Mouse (Mus musculus) bone marrow, adult 2 months (tissue): Measurements from ENCODE around the gene Dynlt1c. TPM values are rescaled to one million over a fixed set of nuclear protein-coding genes. Genes with fewer than 3 reads are reported as not detected.
"Not testable (repeated sequence)": the region's sequence is repeated elsewhere in the genome, so short reads cannot be mapped to it uniquely, and the experiment has no call there.

Source experiments
- H3K27ac ChIP-seq: fragments of 200-500 bp; 2 replicates; pipeline ENCODE4 v1.5.1; 2012; ENCODE audit warnings: low read depth, mild to moderate bottlenecking, control low read depth, inconsistent platforms, low read length; ENCODE audit not compliant: control insufficient read depth, poor library complexity, insufficient read depth
- H3K4me1 ChIP-seq: fragments of 200-500 bp; 2 replicates; pipeline ENCODE4 v1.6.1; 2011; ENCODE audit warnings: low read length; ENCODE audit not compliant: control insufficient read depth, insufficient read depth
- H3K4me3 ChIP-seq: fragments of 200-500 bp; replicated peaks from 2 replicates; pipeline ENCODE3; 2011; ENCODE audit warnings: mild to moderate bottlenecking, low read depth, low read length, control low read depth; ENCODE audit not compliant: control insufficient read depth
- WGBS: fragments of 180-500 bp; shearing (Covaris S2); methylation state at CpG from one replicate; pipeline ENCODE4 v1.1.7; 2018; 5-methylcytosine and 5-hydroxymethylcytosine counted together
- polyA plus RNA-seq: library from polyadenylated mRNA; stranded (reverse); fragments of >200 nt; gene quantifications from 2 replicates; pipeline ENCODE4 v1.2.4, GENCODE M21; 2011; ENCODE audit warnings: low replicate concordance; ENCODE audit not compliant: missing spikeins, insufficient read depth, insufficient read length

The Dynlt1c gene
- polyA plus RNA-seq, 1 experiment, result 17.8 TPM

GRCm38 (mm10) chr17:6650904-6651565 is 49.6 kb downstream of the Dynlt1c start:
- H3K4me3 ChIP-seq, H3K27ac ChIP-seq, H3K4me1 ChIP-seq: not testable (repeated sequence)
- 81% methylated on average over 7 of the region's 7 CpGs for WGBS

GRCm38 (mm10) chr17:6653341-6653946 is 52.0 kb downstream of the Dynlt1c start:
- 84% methylated on average over 4 of the region's 5 CpGs for WGBS
- H3K4me3 ChIP-seq, H3K4me1 ChIP-seq, H3K27ac ChIP-seq: not testable (repeated sequence)

- peak overlapping the region; percentile 91 for H3K27ac ChIP-seq
These were observed 53.6 kb downstream of the Dynlt1c start for GRCm38 (mm10) chr17:6655087-6655511.

GRCm38 (mm10) chr17:6655567-6656281 is 54.3 kb downstream of the Dynlt1c start, which contains the start of gene Dynlt1f:
Gene Dynlt1f, minus strand, starts transcription at chr17:6655900.
- not testable (repeated sequence) for H3K4me1 ChIP-seq
- Histone ChIP-seq H3K4me3 (peak within 1 kb of the TSS; percentile 74), H3K27ac (peak within 1 kb of the TSS; percentile 91)
- 1% methylated on average over 24 of the region's 33 CpGs for WGBS

More at GRCm38 (mm10) chr17:6655087-6655511, 53.6 kb downstream of the Dynlt1c start:
- not testable (repeated sequence) for H3K4me1 ChIP-seq
- peak overlapping the region; percentile 74 for H3K4me3 ChIP-seq
- WGBS, result under 1% methylated on average over 36 of the region's 36 CpGs

- WGBS, result 93% methylated on average over 1 of the region's 3 CpGs
- not testable (repeated sequence) for H3K27ac ChIP-seq, H3K4me1 ChIP-seq, H3K4me3 ChIP-seq
These were observed 55.0 kb downstream of the Dynlt1c start for GRCm38 (mm10) chr17:6656471-6656870.

- 25% methylated on average over 6 of the region's 7 CpGs for WGBS
- H3K4me3 ChIP-seq, H3K4me1 ChIP-seq, H3K27ac ChIP-seq: not testable (repeated sequence)
These were observed 57.3 kb downstream of the Dynlt1c start, which contains the start of gene Sytl3 for GRCm38 (mm10) chr17:6658801-6659200. Gene Sytl3, plus strand, starts transcription at chr17:6659093.

Other genes starting within 250 kb of the Dynlt1c start
- gene Dynlt1b, start 171.6 kb upstream of the Dynlt1c start, polyA plus RNA-seq, result 61.7 and 183 TPM in 2 replicates
- 11.6 and 31.7 TPM in 2 replicates for gene Dynlt1f, start 54.2 kb downstream of the Dynlt1c start, polyA plus RNA-seq
- gene Sytl3, start 57.4 kb downstream of the Dynlt1c start, polyA plus RNA-seq, result 2.0 and 7.8 TPM in 2 replicates
- 71.7 and 82.0 TPM in 2 replicates for gene Ezr, start 181.1 kb downstream of the Dynlt1c start, polyA plus RNA-seq